28 mouse cellular contexts compared by ENCODE assay signal in the genomic region with DNA sequence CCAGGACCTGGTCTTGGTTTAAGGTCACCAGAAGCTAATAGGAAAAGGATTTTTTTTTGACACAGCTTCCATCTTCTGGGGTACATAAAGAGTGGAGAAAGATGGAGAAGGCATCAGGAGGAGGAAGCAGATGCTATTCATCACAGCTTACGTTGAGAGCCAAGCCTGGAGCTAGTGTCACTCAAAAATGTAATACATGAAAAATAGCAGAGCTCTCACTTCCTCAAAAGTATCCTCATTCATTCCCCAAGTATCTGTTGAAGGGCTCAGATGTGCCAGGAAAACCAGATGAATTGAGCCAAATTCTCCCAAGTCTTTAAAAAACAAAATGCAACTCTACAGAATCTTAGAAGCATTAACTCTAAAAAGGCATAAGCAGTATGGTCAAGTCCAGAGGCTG.
DNase-seq lines count a peak whose midpoint lies in the region; ATAC-seq and TF ChIP-seq lines count a peak whose summit lies in the region.
"Had no signal": no experiment of that assay in that cellular context is flagged by ENCODE, and none has a peak within 500 bp of the region (broad histone marks: within the 10 kb centered on the region; RNA-seq: fewer than 3 reads in every experiment).

No protein-coding gene starts in this region.

- H3K9me3 ChIP-seq in embryonic facial prominence, embryonic 14.5 days (ENCODE audit: control insufficient read depth, low read length): no peaks in the 10 kb centered on the region
- no peaks in the 10 kb centered on the region for H3K9me3 ChIP-seq in embryonic facial prominence, embryonic 10.5 days
- no peaks in the 10 kb centered on the region for H3K9me3 ChIP-seq in heart, embryonic 10.5 days
- H3K9me3 ChIP-seq: embryonic facial prominence, embryonic 13.5 days; forebrain, embryonic 10.5 days; heart, embryonic 13.5 days; hindbrain, embryonic 10.5 days had no signal

- H3K4me1 ChIP-seq in embryonic facial prominence, embryonic 14.5 days (ENCODE audit: control insufficient read depth, insufficient read depth, low read length): no peaks in the 10 kb centered on the region
- no peaks in the 10 kb centered on the region for H3K4me1 ChIP-seq in embryonic facial prominence, embryonic 10.5 days
- H3K4me1 ChIP-seq in heart, embryonic 10.5 days: no peaks in the 10 kb centered on the region
- no peaks in the 10 kb centered on the region for H3K4me1 ChIP-seq in liver, adult 2 months (ENCODE audit: control insufficient read depth, insufficient read depth, low read length)
- H3K4me1 ChIP-seq: embryonic facial prominence, embryonic 13.5 days; forebrain, embryonic 10.5 days; hindbrain, embryonic 10.5 days had no signal

- H3K79me2 ChIP-seq in liver, adult 2 months (ENCODE audit: control insufficient read depth, insufficient read depth, low read length): no peaks in the 10 kb centered on the region

- H3K4me3 ChIP-seq in embryonic facial prominence, embryonic 14.5 days (ENCODE audit: low read depth, low read length): no peak overlapping the region
- H3K4me3 ChIP-seq in embryonic facial prominence, embryonic 10.5 days: no peak overlapping the region
- H3K4me3 ChIP-seq in heart, embryonic 10.5 days: no peak overlapping the region
- no peak overlapping the region for H3K4me3 ChIP-seq in liver, adult 2 months (ENCODE audit: insufficient read depth, low read depth, low read length)
- H3K4me3 ChIP-seq: embryonic facial prominence, embryonic 13.5 days; forebrain, embryonic 10.5 days; gastrocnemius, adult 2 months; heart, embryonic 13.5 days; hindbrain, embryonic 10.5 days had no signal

- H3K4me2 ChIP-seq in embryonic facial prominence, embryonic 14.5 days (ENCODE audit: low read depth, low read length): no peak overlapping the region
- H3K4me2 ChIP-seq: embryonic facial prominence, embryonic 13.5 days; heart, embryonic 13.5 days; hindbrain, embryonic 14.5 days had no signal

- DNase-seq in embryonic facial prominence, embryonic 14.5 days (ENCODE audit: low spot score): peak; percentile 24
- DNase-seq in embryonic facial prominence, embryonic 10.5 days (ENCODE audit: low spot score): no peak
- peak; percentile 6 to 9 for DNase-seq in heart, postnatal 10 days
- no peak for DNase-seq in heart, embryonic 10.5 days (ENCODE audit: low spot score)
- DNase-seq in liver, adult 2 months (ENCODE audit: extremely low read depth, low read depth, low spot score): peak; percentile 0
- no peak for DNase-seq in liver
- DNase-seq in telencephalon, adult 2 months (ENCODE audit: low read depth, low spot score): peak; percentile 27
- DNase-seq in heart, adult 8-10 months (ENCODE audit: low spot score): no peak
- DNase-seq: adrenal gland, adult 8-10 months; adrenal gland, postnatal 25 days; cerebellum, adult 11 months; cerebellum, adult 2 months; cerebellum, adult 9-11 months; cerebellum, postnatal 25 days; gastrocnemius, adult 2 months; gastrocnemius, postnatal 14 days; heart, adult 11 months; heart, postnatal 36 days had no signal

- intact Hi-C loops in heart, postnatal 10 days (cut with DNase I): no loop called here

- H3K27ac ChIP-seq in embryonic facial prominence, embryonic 14.5 days (replicated peaks; ENCODE audit: low read depth, low read length): no peak overlapping the region
- no peak overlapping the region for H3K27ac ChIP-seq in embryonic facial prominence, embryonic 10.5 days (replicated peaks)
- H3K27ac ChIP-seq in heart, embryonic 10.5 days: no peak overlapping the region
- no peak overlapping the region for H3K27ac ChIP-seq in liver, adult 2 months (replicated peaks; ENCODE audit: insufficient read depth, low read depth, low read length)
- H3K27ac ChIP-seq: embryonic facial prominence, embryonic 13.5 days; forebrain, embryonic 10.5 days; gastrocnemius, adult 2 months; heart, embryonic 13.5 days; hindbrain, embryonic 10.5 days; hindbrain, embryonic 14.5 days; hindbrain, postnatal 0 days had no signal

- WGBS in embryonic facial prominence, embryonic 14.5 days: 55% methylated on average over 1 of the region's 1 CpGs
- WGBS in embryonic facial prominence, embryonic 10.5 days: 73% methylated on average over 1 of the region's 1 CpGs
- 57% methylated on average over 1 of the region's 1 CpGs for WGBS in heart, embryonic 10.5 days
- WGBS in liver, adult 2 months: 57% methylated on average over 1 of the region's 1 CpGs

- no peak for TF ChIP-seq CTCF in liver, adult 2 months (IDR thresholded peaks at IDR 0.05; ENCODE audit: low read depth, low read length)

- no peaks in the 10 kb centered on the region for H3K27me3 ChIP-seq in embryonic facial prominence, embryonic 14.5 days (replicated peaks; ENCODE audit: control insufficient read depth, insufficient read depth, low read length)
- H3K27me3 ChIP-seq in embryonic facial prominence, embryonic 10.5 days (replicated peaks; ENCODE audit: low read depth, poor library complexity, severe bottlenecking): no peaks in the 10 kb centered on the region
- H3K27me3 ChIP-seq in heart, embryonic 10.5 days (ENCODE audit: insufficient read depth, poor library complexity, severe bottlenecking): no peaks in the 10 kb centered on the region
- H3K27me3 ChIP-seq in liver, adult 2 months (ENCODE audit: control insufficient read depth, insufficient read depth, low read length): no peaks in the 10 kb centered on the region
- H3K27me3 ChIP-seq: embryonic facial prominence, embryonic 13.5 days; heart, embryonic 13.5 days had no signal

- ATAC-seq in embryonic facial prominence, embryonic 14.5 days (ENCODE audit: low read depth): no peak
- ATAC-seq: activated CD4-positive, CD25-positive, alpha-beta regulatory T cell, adult 4 months; forebrain, embryonic 14.5 days; hindbrain, postnatal 0 days; inflammation-experienced regulatory T-cells, adult 6 months; intestine, embryonic 16.5 days had no signal

- no peaks in the 10 kb centered on the region for H3K36me3 ChIP-seq in embryonic facial prominence, embryonic 14.5 days (ENCODE audit: control insufficient read depth, insufficient read depth, low read length)
- H3K36me3 ChIP-seq in embryonic facial prominence, embryonic 10.5 days (replicated peaks): no peaks in the 10 kb centered on the region
- H3K36me3 ChIP-seq in heart, embryonic 10.5 days: no peaks in the 10 kb centered on the region
- no peaks in the 10 kb centered on the region for H3K36me3 ChIP-seq in liver, adult 2 months (ENCODE audit: control insufficient read depth, insufficient read depth, low read length)
- H3K36me3 ChIP-seq: embryonic facial prominence, embryonic 13.5 days; forebrain, embryonic 10.5 days; heart, embryonic 13.5 days; hindbrain, embryonic 10.5 days had no signal

- TF ChIP-seq POLR2A in liver, adult 2 months (IDR thresholded peaks at IDR 0.05; ENCODE audit: extremely low read depth, insufficient read depth, low read length): no peak

- H3K9ac ChIP-seq in embryonic facial prominence, embryonic 14.5 days (ENCODE audit: low read depth, low read length): no peak overlapping the region
- no peak overlapping the region for H3K9ac ChIP-seq in liver, adult 2 months (ENCODE audit: low read depth, low read length)
- H3K9ac ChIP-seq: embryonic facial prominence, embryonic 13.5 days; heart, embryonic 13.5 days; hindbrain, embryonic 14.5 days had no signal

Comparison
In these comparisons a context has a peak if more than half of its experiments do, and no peak if none do; other contexts are left out.
1. DNase-seq: peak in embryonic facial prominence, embryonic 14.5 days (single experiment), heart, postnatal 10 days (2 of 2), liver, adult 2 months (single experiment) and telencephalon, adult 2 months (single experiment); none in embryonic facial prominence, embryonic 10.5 days (single experiment), heart, embryonic 10.5 days (single experiment), liver (single experiment) and heart, adult 8-10 months (single experiment).